Mouse (Mus musculus) lung, embryonic 15.5 days (tissue): Measurements from ENCODE around the gene Plrg1. TPM values are rescaled to one million over a fixed set of nuclear protein-coding genes. Genes with fewer than 3 reads are reported as not detected.

Source experiments
- ATAC-seq: fragments of 200-750 bp; cut with Nextera tagmentation; 2 replicates; pipeline ENCODE4 v1.8.0; 2017; ENCODE audit warnings: moderate number of reproducible peaks, borderline replicate concordance; ENCODE audit not compliant: low FRiP score, low TSS enrichment; ENCODE audit errors: extremely low read depth
- H3K27ac ChIP-seq: fragments of 300-500 bp; sonication (generic); 2 replicates; pipeline ENCODE4 v1.5.1; 2015; ENCODE audit warnings: moderate library complexity, mild to moderate bottlenecking, inconsistent platforms
- H3K27me3 ChIP-seq: fragments of 300-500 bp; sonication (generic); 2 replicates; pipeline ENCODE4 v1.6.1; 2015; ENCODE audit warnings: inconsistent platforms
- H3K36me3 ChIP-seq: fragments of 300-500 bp; sonication (generic); 2 replicates; pipeline ENCODE4 v1.6.1; 2015; ENCODE audit warnings: inconsistent platforms
- H3K4me1 ChIP-seq: fragments of 300-500 bp; sonication (generic); 2 replicates; pipeline ENCODE4 v1.6.1; 2015; ENCODE audit warnings: inconsistent platforms
- H3K4me2 ChIP-seq: fragments of 300-500 bp; sonication (generic); 2 replicates; pipeline ENCODE4 v1.6.1; 2015; ENCODE audit warnings: inconsistent platforms, mild to moderate bottlenecking, moderate library complexity
- H3K4me3 ChIP-seq: fragments of 300-500 bp; sonication (generic); 2 replicates; pipeline ENCODE4 v1.5.1; 2015; ENCODE audit warnings: mild to moderate bottlenecking, inconsistent platforms
- H3K9ac ChIP-seq: fragments of 300-500 bp; sonication (generic); 2 replicates; pipeline ENCODE4 v1.6.1; 2015; ENCODE audit warnings: inconsistent platforms
- H3K9me3 ChIP-seq: fragments of 300-500 bp; sonication (generic); 2 replicates; pipeline ENCODE4 v1.6.1; 2016; ENCODE audit warnings: inconsistent platforms
- WGBS: fragments of 180-500 bp; shearing (Covaris S2); methylation state at CpG from one replicate; pipeline ENCODE4 v1.1.7; 2015; 5-methylcytosine and 5-hydroxymethylcytosine counted together
- polyA plus RNA-seq: library from polyadenylated mRNA; unstranded; fragments of >200 nt; fragmentation: Nextera tagmentation; extraction: Ambion mirVana; gene quantifications from 2 replicates; pipeline ENCODE4 v1.2.1, GENCODE M21; 2015

Gene Plrg1
- polyA plus RNA-seq, 1 experiment from 2014 or later: 110 TPM

DNA sequence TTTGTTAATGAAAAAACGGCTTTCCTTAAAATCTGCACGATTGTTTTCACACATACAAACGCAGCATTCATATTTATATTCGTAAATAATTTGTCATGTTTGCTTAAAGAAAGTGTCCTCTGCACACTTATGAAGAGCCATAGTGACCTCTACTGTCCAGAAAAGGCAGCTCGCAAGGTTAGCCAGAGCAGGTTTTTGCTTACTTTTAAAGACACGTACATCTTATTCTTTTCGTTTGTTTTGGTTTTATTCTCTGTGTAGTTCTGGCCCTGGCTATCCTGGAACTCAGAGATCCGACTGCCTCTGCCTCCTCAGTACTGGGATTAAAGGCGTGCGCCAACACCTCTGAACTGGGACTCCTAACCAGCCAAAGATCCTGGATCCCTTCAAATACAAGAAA lies 1.6 kb upstream of the Plrg1 start:
- Histone ChIP-seq H3K27me3 (no peaks in the 10 kb centered on the region), H3K9ac (no peak overlapping the region), H3K9me3 (no peaks in the 10 kb centered on the region), H3K27ac (no peak overlapping the region), H3K36me3 (peaks cover 15% of the 10 kb centered on the region), H3K4me3 (no peak overlapping the region), H3K4me2 (no peak overlapping the region), H3K4me1 (peaks cover 9% of the 10 kb centered on the region)
- ATAC-seq: no peak
- 25% methylated on average over 10 of the region's 10 CpGs for WGBS

GRCm38 (mm10) chr3:83054759-83055158 lies 563 bp upstream of the Plrg1 start:
- peak overlapping the region; percentile 61 for H3K4me3 ChIP-seq
- H3K9me3 ChIP-seq: no peaks in the 10 kb centered on the region
- H3K27ac ChIP-seq: no peak overlapping the region
- ATAC-seq: no peak
- H3K9ac ChIP-seq: 0 out of 2 replicates have a peak overlapping the region, but pooled peaks have one; percentile 13
- H3K36me3 ChIP-seq: peaks cover 25% of the 10 kb centered on the region
- 28% methylated on average over 13 of the region's 13 CpGs for WGBS
- H3K4me2 ChIP-seq: peak overlapping the region; percentile 52
- H3K27me3 ChIP-seq: no peaks in the 10 kb centered on the region
- H3K4me1 ChIP-seq: peaks cover 9% of the 10 kb centered on the region

DNA sequence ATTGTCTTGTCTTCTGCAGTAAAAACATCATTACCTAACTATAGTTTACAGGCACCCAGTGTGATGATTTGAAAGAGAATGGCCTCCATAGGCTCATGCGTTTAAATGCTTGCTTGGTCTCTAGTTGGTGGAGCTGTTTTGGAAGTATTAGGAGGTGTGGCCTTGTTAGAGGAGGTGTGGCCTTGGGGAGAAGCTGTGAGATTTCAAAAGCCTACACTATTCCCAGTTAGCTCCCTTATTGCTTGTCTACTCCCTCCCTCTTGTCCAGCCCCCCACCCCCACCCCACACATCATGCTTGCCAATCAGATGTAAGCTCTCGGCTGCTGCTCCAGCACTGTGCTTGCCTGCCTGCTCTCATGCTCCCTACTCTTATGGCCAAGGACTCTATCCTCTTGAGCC lies 1.7 kb downstream of the Plrg1 start:
- Histone ChIP-seq H3K4me1 (peaks cover 9% of the 10 kb centered on the region), H3K27ac (no peak overlapping the region), H3K27me3 (no peaks in the 10 kb centered on the region), H3K9ac (no peak overlapping the region), H3K36me3 (peaks cover 47% of the 10 kb centered on the region), H3K4me3 (no peak overlapping the region), H3K9me3 (no peaks in the 10 kb centered on the region), H3K4me2 (no peak overlapping the region)
- no peak for ATAC-seq
- 95% methylated on average over 2 of the region's 2 CpGs for WGBS

GRCm38 (mm10) chr3:83067920-83068319 lies 12.6 kb downstream of the Plrg1 start:
- H3K4me3 ChIP-seq: no peak overlapping the region
- no peak overlapping the region for H3K4me2 ChIP-seq
- 67% methylated on average over 9 of the region's 9 CpGs for WGBS
- H3K27me3 ChIP-seq: no peaks in the 10 kb centered on the region
- H3K27ac ChIP-seq: no peak overlapping the region
- H3K9me3 ChIP-seq: no peaks in the 10 kb centered on the region
- ATAC-seq: no peak
- H3K36me3 ChIP-seq: peaks cover 78% of the 10 kb centered on the region
- H3K4me1 ChIP-seq: no peaks in the 10 kb centered on the region
- H3K9ac ChIP-seq: no peak overlapping the region

GRCm38 (mm10) chr3:83068869-83069268 lies 13.5 kb downstream of the Plrg1 start:
- 92% methylated on average over 13 of the region's 13 CpGs for WGBS
- Histone ChIP-seq H3K27ac (no peak overlapping the region), H3K4me2 (no peak overlapping the region), H3K27me3 (no peaks in the 10 kb centered on the region), H3K4me1 (no peaks in the 10 kb centered on the region), H3K36me3 (peaks cover 72% of the 10 kb centered on the region), H3K4me3 (no peak overlapping the region), H3K9me3 (no peaks in the 10 kb centered on the region), H3K9ac (no peak overlapping the region)
- ATAC-seq: no peak

DNA sequence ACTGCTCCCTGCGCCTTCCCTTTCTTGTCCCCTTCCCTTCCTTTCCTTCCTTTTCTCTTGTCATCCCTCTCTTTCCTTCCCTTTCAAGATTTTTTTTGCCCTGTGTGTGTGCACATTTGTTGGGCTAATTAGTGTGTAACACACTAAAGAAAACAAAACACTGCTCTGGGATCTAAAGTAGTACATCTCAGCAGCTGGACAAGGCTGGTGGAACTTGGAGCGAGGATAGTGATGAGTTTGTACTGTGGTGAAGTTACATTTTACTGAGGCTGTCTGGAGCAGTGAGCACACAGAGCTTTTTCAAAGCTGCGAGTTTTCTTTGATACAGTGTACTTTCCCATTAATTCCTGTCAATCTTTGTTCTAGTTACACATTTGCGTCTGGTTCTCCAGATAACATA lies 14.9 kb downstream of the Plrg1 start:
- Histone ChIP-seq H3K36me3 (peaks cover 70% of the 10 kb centered on the region), H3K9me3 (no peaks in the 10 kb centered on the region), H3K4me3 (no peak overlapping the region), H3K27me3 (no peaks in the 10 kb centered on the region), H3K27ac (no peak overlapping the region), H3K4me1 (no peaks in the 10 kb centered on the region), H3K9ac (no peak overlapping the region), H3K4me2 (no peak overlapping the region)
- WGBS: 77% methylated on average over 4 of the region's 4 CpGs
- ATAC-seq: no peak

- H3K27ac ChIP-seq: no peak overlapping the region
- no peak overlapping the region for H3K4me2 ChIP-seq
- H3K9ac ChIP-seq: no peak overlapping the region
- 37% methylated on average over 2 of the region's 3 CpGs for WGBS
- no peak overlapping the region for H3K4me3 ChIP-seq
- H3K9me3 ChIP-seq: no peaks in the 10 kb centered on the region
- no peaks in the 10 kb centered on the region for H3K27me3 ChIP-seq
- H3K36me3 ChIP-seq: peaks cover 13% of the 10 kb centered on the region
- no peak for ATAC-seq
- peaks cover 10% of the 10 kb centered on the region for H3K4me1 ChIP-seq
Measured at GRCm38 (mm10) chr3:83076563-83076962, 21.2 kb downstream of the Plrg1 start.

GRCm38 (mm10) chr3:83080567-83081055 lies 25.3 kb downstream of the Plrg1 start:
- peak overlapping the region; percentile 57; the same call in 1 of the 2 replicates for H3K27ac ChIP-seq
- 0 out of 2 replicates have a peak overlapping the region, but pooled peaks have one; percentile 2 for H3K9ac ChIP-seq
- H3K4me2 ChIP-seq: peak overlapping the region; percentile 73
- peak; percentile 88 for ATAC-seq
- H3K36me3 ChIP-seq: no peaks in the 10 kb centered on the region
- 3% methylated on average over 11 of the region's 11 CpGs for WGBS
- no peaks in the 10 kb centered on the region for H3K27me3 ChIP-seq
- H3K4me3 ChIP-seq: peak overlapping the region; percentile 40
- H3K9me3 ChIP-seq: no peaks in the 10 kb centered on the region
- peaks cover 10% of the 10 kb centered on the region for H3K4me1 ChIP-seq

DNA sequence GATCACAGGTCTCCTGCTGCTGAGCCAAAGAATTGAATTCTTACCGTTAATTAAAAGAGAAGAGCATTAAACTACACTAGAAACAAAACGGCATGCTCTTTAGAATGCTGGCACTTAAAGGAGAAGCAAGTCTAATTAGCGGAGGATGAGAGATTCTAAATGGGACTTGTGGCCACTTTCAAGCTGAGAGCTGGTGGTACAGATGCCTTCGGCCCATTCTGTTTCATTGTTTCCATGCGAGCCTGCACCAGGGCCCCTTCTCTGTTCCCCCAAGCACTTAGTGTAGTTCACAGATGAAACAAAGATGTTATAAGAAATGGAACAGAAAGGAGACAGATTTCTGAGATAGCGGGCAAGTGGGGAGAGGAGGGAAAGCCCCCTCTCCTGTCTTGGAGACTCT lies 42.3 kb downstream of the Plrg1 start:
- H3K36me3 ChIP-seq: no peaks in the 10 kb centered on the region
- WGBS: 83% methylated on average over 6 of the region's 6 CpGs
- ATAC-seq: no peak

GRCm38 (mm10) chr3:83098546-83099034 lies 43.3 kb downstream of the Plrg1 start:
- H3K4me3 ChIP-seq: peak overlapping the region; percentile 21
- no peak overlapping the region for H3K27ac ChIP-seq
- H3K36me3 ChIP-seq: no peaks in the 10 kb centered on the region
- no peak overlapping the region for H3K9ac ChIP-seq
- H3K9me3 ChIP-seq: no peaks in the 10 kb centered on the region
- WGBS: 8% methylated on average over 14 of the region's 14 CpGs
- H3K27me3 ChIP-seq: no peaks in the 10 kb centered on the region
- peaks cover 5% of the 10 kb centered on the region; the same call in 1 of the 2 replicates for H3K4me1 ChIP-seq
- no peak; the same call in 1 of the 2 replicates for ATAC-seq
- H3K4me2 ChIP-seq: peak overlapping the region; percentile 45

More for the DNA sequence above, 42.3 kb downstream of the Plrg1 start:
- Histone ChIP-seq H3K9ac (no peak overlapping the region), H3K27me3 (no peaks in the 10 kb centered on the region), H3K4me1 (peaks cover 5% of the 10 kb centered on the region; the same call in 1 of the 2 replicates), H3K27ac (no peak overlapping the region), H3K9me3 (no peaks in the 10 kb centered on the region), H3K4me2 (no peak overlapping the region), H3K4me3 (no peak overlapping the region)

- Histone ChIP-seq H3K9me3 (no peaks in the 10 kb centered on the region), H3K4me3 (peak overlapping the region; percentile 21), H3K27ac (no peak overlapping the region), H3K36me3 (no peaks in the 10 kb centered on the region), H3K4me2 (peak overlapping the region; percentile 45), H3K4me1 (peaks cover 5% of the 10 kb centered on the region; the same call in 1 of the 2 replicates), H3K9ac (no peak overlapping the region), H3K27me3 (no peaks in the 10 kb centered on the region)
- no peak for ATAC-seq
- WGBS: 84% methylated on average over 1 of the region's 1 CpGs
Measured at GRCm38 (mm10) chr3:83099139-83099538, 43.8 kb downstream of the Plrg1 start.

DNA sequence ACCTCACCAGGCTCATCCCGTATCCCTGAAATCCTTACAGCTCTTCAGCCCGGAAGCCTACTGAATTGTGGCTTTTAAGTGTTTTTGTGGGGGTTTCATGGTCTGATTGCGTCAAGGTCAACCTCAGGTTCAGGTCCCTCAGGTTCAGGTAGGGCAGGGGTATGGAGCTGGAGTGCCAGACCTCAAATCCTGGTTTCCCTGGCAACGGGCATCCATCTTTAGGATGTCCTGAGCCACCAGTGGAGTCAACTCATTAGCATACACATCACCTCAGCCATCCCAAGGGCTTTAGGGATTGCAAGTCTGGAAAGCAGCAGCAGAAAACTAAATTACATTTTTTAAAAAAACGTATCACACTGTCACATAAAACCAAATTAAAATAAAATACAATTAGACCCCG lies 44.3 kb downstream of the Plrg1 start:
- no peak for ATAC-seq

More for the DNA sequence above, 44.3 kb downstream of the Plrg1 start:
- WGBS: 82% methylated on average over 6 of the region's 6 CpGs
- H3K4me3 ChIP-seq: no peak overlapping the region
- peaks cover 5% of the 10 kb centered on the region; the same call in 1 of the 2 replicates for H3K4me1 ChIP-seq
- no peak overlapping the region for H3K4me2 ChIP-seq
- H3K9ac ChIP-seq: no peak overlapping the region
- H3K36me3 ChIP-seq: no peaks in the 10 kb centered on the region
- no peaks in the 10 kb centered on the region for H3K9me3 ChIP-seq
- H3K27me3 ChIP-seq: no peaks in the 10 kb centered on the region
- H3K27ac ChIP-seq: no peak overlapping the region
